Mouse (Mus musculus) duodenum, adult 2 months (tissue): Measurements from ENCODE around the gene Ift27. TPM values are rescaled to one million over a fixed set of nuclear protein-coding genes. Genes with fewer than 3 reads are reported as not detected.

Source experiments
- polyA plus RNA-seq: library from polyadenylated mRNA; depleted of rRNA; stranded (reverse); fragments of >200 nt; gene quantifications from 2 replicates; pipeline ENCODE4 v1.2.3, GENCODE M21; 2012; ENCODE audit warnings: low replicate concordance; rRNA removed

Ift27 gene
- polyA plus RNA-seq: 18.5 and 18.9 TPM in 2 replicates

GRCm38 (mm10) chr15:78173972-78174886, at the start of gene Ift27:
TSS of gene Ift27 (minus strand) at chr15:78174107.

GRCm38 (mm10) chr15:78206312-78206711, 32.4 kb upstream of the Ift27 start, which contains the start of gene Pvalb:
TSS of gene Pvalb (minus strand) at chr15:78206400.

GRCm38 (mm10) chr15:78119704-78120103, 54.2 kb downstream of the Ift27 start, which contains the start of gene Cacng2:
TSS of gene Cacng2 (minus strand) at chr15:78120028.

Other genes with a start within 250 kb of the Ift27 start
- 377 and 420 TPM in 2 replicates for gene Txn2, start 245.1 kb downstream of the Ift27 start, polyA plus RNA-seq
- gene Foxred2, start 217.4 kb downstream of the Ift27 start, polyA plus RNA-seq: 0.60 and 1.4 TPM in 2 replicates
- 77.6 and 95.5 TPM in 2 replicates for gene Eif3d, start 203.3 kb downstream of the Ift27 start, polyA plus RNA-seq
- gene Cacng2, start 54.1 kb downstream of the Ift27 start, polyA plus RNA-seq: 0.02 TPM in 1 of 2 replicates, not detected in the other
- gene Pvalb, start 32.3 kb upstream of the Ift27 start, polyA plus RNA-seq: not detected in 2 replicates
- gene Ncf4, start 70.7 kb upstream of the Ift27 start, polyA plus RNA-seq: 6.6 and 10.1 TPM in 2 replicates
- 1.3 and 1.9 TPM in 2 replicates for gene Csf2rb2, start 131.6 kb upstream of the Ift27 start, polyA plus RNA-seq
- 3.6 and 5.7 TPM in 2 replicates for gene Csf2rb, start 151.6 kb upstream of the Ift27 start, polyA plus RNA-seq
- gene Tex33, start 221.8 kb upstream of the Ift27 start, polyA plus RNA-seq: not detected in 2 replicates
- gene Tst, start 231.8 kb upstream of the Ift27 start, polyA plus RNA-seq: 15.3 and 27.4 TPM in 2 replicates
- 124 and 186 TPM in 2 replicates for gene Mpst, start 232.3 kb upstream of the Ift27 start, polyA plus RNA-seq